Mouse (Mus musculus) bone marrow, adult 2 months (tissue): Measurements from ENCODE around the gene Cmtm2a. TPM values are rescaled to one million over a fixed set of nuclear protein-coding genes. Genes with fewer than 3 reads are reported as not detected.

Experiments used
- H3K27ac ChIP-seq: fragments of 200-500 bp; 2 replicates; pipeline ENCODE4 v1.5.1; 2012; ENCODE audit warnings: low read depth, mild to moderate bottlenecking, control low read depth, inconsistent platforms, low read length; ENCODE audit not compliant: control insufficient read depth, poor library complexity, insufficient read depth
- H3K4me1 ChIP-seq: fragments of 200-500 bp; 2 replicates; pipeline ENCODE4 v1.6.1; 2011; ENCODE audit warnings: low read length; ENCODE audit not compliant: control insufficient read depth, insufficient read depth
- H3K4me3 ChIP-seq: fragments of 200-500 bp; replicated peaks from 2 replicates; pipeline ENCODE3; 2011; ENCODE audit warnings: mild to moderate bottlenecking, low read depth, low read length, control low read depth; ENCODE audit not compliant: control insufficient read depth
- CTCF ChIP-seq: fragments of 200-500 bp; IDR thresholded peaks from 2 replicates; pipeline ENCODE4 v1.5.1; 2011; ENCODE audit warnings: low read length, control low read depth; ENCODE audit not compliant: control insufficient read depth, insufficient read depth
- POLR2A ChIP-seq: fragments of 200-500 bp; IDR thresholded peaks from 2 replicates; pipeline ENCODE4 v1.6.1; 2011; ENCODE audit warnings: low read depth, mild to moderate bottlenecking, control low read depth, low read length, borderline replicate concordance; ENCODE audit not compliant: control insufficient read depth
- WGBS: fragments of 180-500 bp; shearing (Covaris S2); methylation state at CpG from one replicate; pipeline ENCODE4 v1.1.7; 2018; 5-methylcytosine and 5-hydroxymethylcytosine counted together
- polyA plus RNA-seq: library from polyadenylated mRNA; stranded (reverse); fragments of >200 nt; gene quantifications from 2 replicates; pipeline ENCODE4 v1.2.4, GENCODE M21; 2011; ENCODE audit warnings: low replicate concordance; ENCODE audit not compliant: missing spikeins, insufficient read depth, insufficient read length

The Cmtm2a gene
- polyA plus RNA-seq, 1 experiment: not detected

GRCm38 (mm10) chr8:104250439-104251367 lies 42.3 kb downstream of the Cmtm2a start, which contains the start of gene Cklf:
Gene Cklf (plus strand): TSS chr8:104250861.
- 0 out of 2 replicates have a peak, but pooled peaks have one; percentile 6 for TF ChIP-seq CTCF
- TF ChIP-seq POLR2A: peak; percentile 90
- Histone ChIP-seq H3K27ac (peak within 1 kb of the TSS; percentile 78), H3K4me3 (peak within 1 kb of the TSS; percentile 74), H3K4me1 (peaks cover 5% of the 10 kb centered on the region; the same call in 1 of the 2 replicates)
- WGBS: 4% methylated on average over 41 of the region's 41 CpGs

GRCm38 (mm10) chr8:104249442-104249996 lies 43.5 kb downstream of the Cmtm2a start:
- 72% methylated on average over 7 of the region's 7 CpGs for WGBS
- H3K4me3 ChIP-seq: no peak overlapping the region
- peak overlapping the region; percentile 19; the same call in 1 of the 2 replicates for H3K27ac ChIP-seq
- TF ChIP-seq CTCF: no peak
- no peak for TF ChIP-seq POLR2A
- H3K4me1 ChIP-seq: peaks cover 5% of the 10 kb centered on the region; the same call in 1 of the 2 replicates

GRCm38 (mm10) chr8:104248276-104248675 lies 44.7 kb downstream of the Cmtm2a start, which contains the start of gene Tk2:
Gene Tk2 (minus strand): TSS chr8:104248558.
- H3K4me1 ChIP-seq: peaks cover 5% of the 10 kb centered on the region; the same call in 1 of the 2 replicates
- WGBS: under 1% methylated on average over 28 of the region's 28 CpGs
- H3K4me3 ChIP-seq: peak within 1 kb of the TSS; percentile 73
- no peak for TF ChIP-seq CTCF
- peak; percentile 94 for TF ChIP-seq POLR2A
- H3K27ac ChIP-seq: peak within 1 kb of the TSS; percentile 96

- Histone ChIP-seq H3K4me3 (peak overlapping the region; percentile 73), H3K27ac (peak overlapping the region; percentile 96), H3K4me1 (peaks cover 5% of the 10 kb centered on the region; the same call in 1 of the 2 replicates)
- TF ChIP-seq CTCF (no peak), POLR2A (no peak)
- WGBS: 2% methylated on average over 11 of the region's 11 CpGs
These were observed 45.1 kb downstream of the Cmtm2a start for GRCm38 (mm10) chr8:104247908-104248275.

- Histone ChIP-seq H3K4me3 (peak overlapping the region; percentile 73), H3K4me1 (peaks cover 5% of the 10 kb centered on the region; the same call in 1 of the 2 replicates), H3K27ac (peak overlapping the region; percentile 96)
- TF ChIP-seq CTCF (no peak), POLR2A (no peak)
- 5% methylated on average over 22 of the region's 22 CpGs for WGBS
These were observed 45.7 kb downstream of the Cmtm2a start for GRCm38 (mm10) chr8:104247054-104247907.

- TF ChIP-seq CTCF (no peak), POLR2A (no peak)
- 47% methylated on average over 4 of the region's 4 CpGs for WGBS
- H3K4me1 ChIP-seq: peaks cover 5% of the 10 kb centered on the region; the same call in 1 of the 2 replicates
These were observed 46.4 kb downstream of the Cmtm2a start for GRCm38 (mm10) chr8:104246621-104247020.

GRCm38 (mm10) chr8:104242038-104242644 lies 50.8 kb downstream of the Cmtm2a start:
- 68% methylated on average over 12 of the region's 12 CpGs for WGBS
- Histone ChIP-seq H3K4me3 (no peak overlapping the region), H3K4me1 (peaks cover 14% of the 10 kb centered on the region; the same call in 1 of the 2 replicates), H3K27ac (no peak overlapping the region)
- TF ChIP-seq POLR2A (no peak), CTCF (no peak)

More at GRCm38 (mm10) chr8:104246621-104247020, 46.4 kb downstream of the Cmtm2a start:
- Histone ChIP-seq H3K4me3 (no peak overlapping the region), H3K27ac (peak overlapping the region; percentile 80)
